Mouse (Mus musculus): ENCODE measurements around the gene Mink1. TPM values are rescaled to one million over a fixed set of nuclear protein-coding genes. Genes with fewer than 3 reads are reported as not detected.
A peak's percentile ranks its signal among the peaks of the same experiment; 100 is the strongest.
"Not testable (repeated sequence)": the region's sequence is repeated elsewhere in the genome, so short reads cannot be mapped to it uniquely, and the experiment has no call there.

Mink1 gene
- polyA plus RNA-seq, 1 experiment from 2014 or later: 15.3 TPM

DNA sequence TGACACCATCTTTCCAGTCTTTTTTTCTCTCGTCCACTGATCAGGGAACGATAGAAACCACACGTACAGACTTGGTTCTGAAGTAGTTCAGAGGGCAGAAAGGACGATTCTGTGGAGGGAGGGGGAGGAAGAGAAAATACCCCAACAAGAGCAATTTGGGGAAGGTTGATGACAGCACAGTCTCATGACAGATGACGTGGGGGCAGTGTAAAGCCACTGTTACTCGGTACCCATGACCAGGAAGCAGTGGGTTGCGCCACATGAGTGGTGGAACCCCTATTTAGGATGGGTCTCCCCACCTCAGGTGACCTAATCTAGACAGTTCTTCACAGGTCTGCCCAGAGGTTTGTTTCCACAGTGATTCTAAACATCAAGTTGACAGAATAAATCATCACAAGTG lies 34.1 kb upstream of the Mink1 start:
- Histone ChIP-seq H3K27ac (no peak overlapping the region), H3K4me1 (peaks cover 11% of the 10 kb centered on the region), H3K27me3 (no peaks in the 10 kb centered on the region; the same call in 1 of the 2 replicates), H3K36me3 (replicated peaks) (peaks cover 35% of the 10 kb centered on the region), H3K4me3 (replicated peaks) (no peak overlapping the region), H3K9me3 (no peaks in the 10 kb centered on the region), H3K4me2 (no peak overlapping the region), H3K9ac (no peak overlapping the region)
- WGBS: 90% methylated on average over 7 of the region's 7 CpGs
- no peak for ATAC-seq (ENCODE audit: low FRiP score)

DNA sequence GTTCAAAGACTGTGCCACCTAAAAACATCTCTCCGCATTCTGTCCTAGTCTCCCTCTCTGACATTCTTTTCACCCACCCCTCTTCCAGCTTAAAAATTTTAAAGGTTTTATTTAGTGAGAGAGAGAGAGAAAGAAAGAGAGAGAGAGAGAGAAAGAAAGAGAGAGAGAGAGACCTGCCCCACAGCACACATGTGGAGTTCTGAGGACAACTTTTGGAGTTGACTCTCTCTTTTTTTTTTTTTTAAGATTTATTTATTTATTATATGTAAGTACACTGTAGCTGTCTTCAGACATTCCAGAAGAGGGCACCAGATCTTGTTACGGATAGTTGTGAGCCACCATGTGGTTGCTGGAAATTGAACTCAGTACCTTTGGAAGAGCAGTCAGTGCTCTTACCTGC lies 31.6 kb upstream of the Mink1 start:
- 86% methylated on average over 2 of the region's 2 CpGs for WGBS
- not testable (repeated sequence) for H3K4me1 ChIP-seq; H3K9me3 ChIP-seq; H3K4me3 ChIP-seq (replicated peaks); H3K9ac ChIP-seq; ATAC-seq (ENCODE audit: low FRiP score); H3K27me3 ChIP-seq; H3K4me2 ChIP-seq; H3K27ac ChIP-seq
- peaks cover 35% of the 10 kb centered on the region for H3K36me3 ChIP-seq (replicated peaks)

DNA sequence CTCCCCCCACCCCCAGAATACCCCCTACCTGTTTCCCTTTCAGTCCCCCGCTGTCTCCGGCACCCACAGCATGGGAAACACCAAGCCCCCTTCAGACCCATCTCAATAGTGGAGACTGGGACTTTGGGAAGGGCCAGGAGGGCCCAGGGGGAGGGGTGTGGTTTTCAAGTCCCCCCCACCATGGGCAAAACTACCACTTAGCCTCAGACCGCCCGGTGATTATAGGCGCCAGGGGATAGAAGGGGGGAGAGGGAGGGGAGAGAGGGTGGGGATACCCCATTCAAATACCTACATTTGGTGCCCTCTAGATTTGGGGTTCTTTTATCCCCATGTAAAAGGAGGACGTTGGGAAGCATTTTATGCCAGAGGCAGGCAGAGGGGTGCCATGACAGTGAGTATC lies 29.8 kb upstream of the Mink1 start, which contains the start of gene Gm40193:
Gene Gm40193 (minus strand): TSS at position 101 of the 400 bp plus-strand sequence.
- no peak within 1 kb of the TSS for H3K4me2 ChIP-seq
- peaks cover 18% of the 10 kb centered on the region for H3K36me3 ChIP-seq (replicated peaks)
- H3K4me1 ChIP-seq: no peaks in the 10 kb centered on the region
- H3K9ac ChIP-seq: no peak within 1 kb of the TSS
- H3K27ac ChIP-seq: no peak within 1 kb of the TSS
- H3K9me3 ChIP-seq: no peaks in the 10 kb centered on the region
- H3K4me3 ChIP-seq (replicated peaks): no peak within 1 kb of the TSS
- peaks cover 3% of the 10 kb centered on the region; the same call in 1 of the 2 replicates for H3K27me3 ChIP-seq
- 79% methylated on average over 6 of the region's 6 CpGs for WGBS
- no peak for ATAC-seq (ENCODE audit: low FRiP score)

DNA sequence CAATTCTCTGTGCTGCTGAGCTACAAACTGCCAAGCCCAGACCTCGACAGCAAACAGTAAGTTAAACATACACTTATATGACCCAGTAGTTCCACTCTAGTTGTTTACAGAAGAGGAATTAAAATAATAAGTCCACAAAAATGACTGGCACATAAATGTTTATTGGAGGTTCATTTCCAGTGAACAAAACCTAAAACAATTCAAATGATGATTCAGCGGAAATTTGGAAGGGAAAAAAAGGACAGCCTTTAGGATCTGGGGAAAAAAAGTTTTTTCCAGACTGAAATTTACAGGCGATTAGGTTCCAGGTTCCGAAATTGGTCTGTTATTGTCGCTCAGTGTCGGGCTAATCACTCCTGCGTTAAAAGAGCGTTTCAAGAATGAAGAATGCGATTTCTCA lies 23.3 kb upstream of the Mink1 start:
- no peak for ATAC-seq (ENCODE audit: low FRiP score)
- Histone ChIP-seq H3K36me3 (replicated peaks) (no peaks in the 10 kb centered on the region), H3K4me2 (peak overlapping the region; percentile 92), H3K4me3 (replicated peaks) (peak overlapping the region; percentile 56), H3K27me3 (peaks cover 26% of the 10 kb centered on the region), H3K27ac (no peak overlapping the region), H3K9ac (peak overlapping the region; percentile 59; the same call in 1 of the 2 replicates), H3K4me1 (peaks cover 12% of the 10 kb centered on the region), H3K9me3 (no peaks in the 10 kb centered on the region)
- 16% methylated on average over 9 of the region's 9 CpGs for WGBS

DNA sequence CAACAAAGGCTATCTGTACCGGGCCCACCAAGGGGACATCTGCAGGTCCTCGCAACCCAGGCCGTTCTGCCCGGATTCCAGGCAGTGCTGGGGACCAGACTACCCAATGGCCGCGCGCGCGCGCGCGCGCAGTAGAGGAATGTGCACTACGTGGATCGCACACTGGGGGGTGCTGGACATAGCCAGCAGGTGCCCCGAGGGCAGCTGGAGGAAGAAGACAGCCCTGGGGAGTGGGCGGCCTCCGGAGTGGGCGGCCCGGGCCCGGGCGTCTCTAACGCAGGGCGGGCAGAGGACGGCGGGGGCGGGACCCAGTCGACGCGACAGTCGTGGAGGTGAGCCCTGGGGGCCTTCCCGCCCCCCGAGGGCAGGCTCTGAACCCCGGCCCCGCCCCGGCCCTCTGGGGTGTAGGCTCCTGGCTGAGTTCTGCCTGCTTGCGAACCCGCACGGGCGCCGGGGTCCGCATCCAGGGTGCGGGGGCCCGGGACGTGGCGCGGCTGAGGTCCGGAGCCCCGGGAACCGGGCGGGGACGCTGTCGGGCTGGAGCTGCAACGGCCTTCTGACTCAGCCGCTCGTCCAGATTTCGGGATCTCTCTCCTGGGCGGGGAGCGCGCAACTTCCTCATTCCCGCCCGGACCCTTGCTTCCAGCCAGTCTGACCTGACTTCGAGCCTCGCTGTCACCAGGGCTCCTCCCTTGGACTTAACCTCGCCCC lies 22.6 kb upstream of the Mink1 start, which contains the start of gene Pld2:
Gene Pld2 (plus strand): TSS at position 188 of the 711 bp plus-strand sequence.
- Histone ChIP-seq H3K27ac (no peak within 1 kb of the TSS), H3K4me1 (peaks cover 12% of the 10 kb centered on the region), H3K36me3 (replicated peaks) (no peaks in the 10 kb centered on the region), H3K9ac (peak within 1 kb of the TSS; percentile 59), H3K27me3 (peaks cover 26% of the 10 kb centered on the region), H3K9me3 (no peaks in the 10 kb centered on the region), H3K4me3 (replicated peaks) (peak within 1 kb of the TSS; percentile 56), H3K4me2 (peak within 1 kb of the TSS; percentile 92)
- under 1% methylated on average over 55 of the region's 65 CpGs for WGBS
- ATAC-seq (ENCODE audit: low FRiP score): peak; percentile 74

DNA sequence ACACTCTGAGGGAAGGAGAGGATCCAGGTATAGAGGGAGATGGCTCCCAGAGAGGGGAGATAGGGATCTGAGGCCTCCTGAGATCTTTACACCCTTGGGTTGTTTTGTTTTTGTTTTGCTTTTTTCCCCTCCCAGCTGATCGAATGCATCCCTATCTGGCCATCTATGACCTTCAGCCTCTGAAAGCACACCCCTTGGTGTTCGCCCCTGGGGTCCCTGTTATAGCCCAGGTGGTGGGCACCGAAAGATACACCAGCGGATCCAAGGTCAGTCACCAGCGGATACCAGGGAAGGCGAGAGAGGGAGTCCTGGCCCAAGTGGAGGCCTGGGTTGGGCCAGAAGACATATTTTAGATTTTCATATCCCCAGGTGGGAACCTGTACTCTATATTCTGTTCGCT lies 21.8 kb upstream of the Mink1 start:
- 88% methylated on average over 7 of the region's 7 CpGs for WGBS
- Histone ChIP-seq H3K27me3 (peaks cover 26% of the 10 kb centered on the region), H3K27ac (no peak overlapping the region), H3K4me3 (replicated peaks) (peak overlapping the region; percentile 56; the same call in 1 of the 2 replicates), H3K4me1 (peaks cover 12% of the 10 kb centered on the region), H3K9ac (no peak overlapping the region), H3K9me3 (no peaks in the 10 kb centered on the region), H3K4me2 (0 out of 2 replicates have a peak overlapping the region, but pooled peaks have one; percentile 92), H3K36me3 (replicated peaks) (no peaks in the 10 kb centered on the region)
- no peak for ATAC-seq (ENCODE audit: low FRiP score)

DNA sequence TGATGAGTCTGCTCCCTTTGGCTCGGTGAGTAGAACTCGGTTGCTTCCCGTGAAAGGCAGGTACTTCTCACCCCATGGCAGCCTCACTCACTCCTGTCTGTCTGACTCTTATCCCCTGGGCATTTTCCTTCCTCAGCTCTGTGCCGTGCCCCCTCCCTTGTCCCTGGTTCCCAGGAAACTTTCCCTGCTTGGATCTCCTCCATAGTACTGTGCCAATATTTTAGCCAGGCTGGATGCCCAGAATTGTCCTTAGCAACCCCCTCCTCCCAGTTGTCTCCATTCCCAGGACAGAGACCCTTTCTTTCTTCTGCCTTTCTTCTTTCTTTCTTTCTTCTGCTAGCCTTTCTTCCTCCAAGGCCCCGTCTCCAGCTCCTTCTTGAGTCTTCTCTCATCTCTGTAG lies 21.3 kb upstream of the Mink1 start:
- no peak overlapping the region for H3K9ac ChIP-seq
- WGBS: 80% methylated on average over 5 of the region's 5 CpGs
- H3K27me3 ChIP-seq: peaks cover 26% of the 10 kb centered on the region
- H3K36me3 ChIP-seq (replicated peaks): no peaks in the 10 kb centered on the region
- ATAC-seq (ENCODE audit: low FRiP score): no peak
- no peak overlapping the region for H3K4me3 ChIP-seq (replicated peaks)
- no peak overlapping the region for H3K4me2 ChIP-seq
- H3K27ac ChIP-seq: no peak overlapping the region
- H3K9me3 ChIP-seq: no peaks in the 10 kb centered on the region
- H3K4me1 ChIP-seq: peaks cover 12% of the 10 kb centered on the region

DNA sequence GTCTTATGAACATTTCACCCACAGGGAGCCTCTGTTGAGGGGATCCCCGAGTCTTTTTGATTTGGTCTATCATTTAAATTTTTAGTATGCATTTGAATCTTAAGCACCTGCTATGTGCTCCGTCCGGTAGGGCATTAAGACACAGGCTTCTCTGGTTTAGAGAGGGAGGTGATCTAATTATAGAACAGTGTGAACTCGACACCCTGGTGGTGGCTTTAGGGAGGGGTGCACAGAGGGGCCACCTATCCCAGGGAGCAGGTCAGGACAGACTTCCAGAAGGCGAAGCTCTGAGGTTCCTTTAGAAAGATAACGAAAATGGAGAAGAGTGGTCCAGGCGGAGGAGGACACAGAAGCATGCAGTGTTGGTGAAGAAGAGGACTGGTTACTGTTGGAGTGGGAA lies 18.2 kb upstream of the Mink1 start:
- no peak overlapping the region for H3K4me2 ChIP-seq
- no peak for ATAC-seq (ENCODE audit: low FRiP score)
- peaks cover 12% of the 10 kb centered on the region for H3K4me1 ChIP-seq
- 71% methylated on average over 7 of the region's 7 CpGs for WGBS
- no peak overlapping the region for H3K4me3 ChIP-seq (replicated peaks)
- no peak overlapping the region for H3K27ac ChIP-seq
- H3K9me3 ChIP-seq: no peaks in the 10 kb centered on the region
- H3K36me3 ChIP-seq (replicated peaks): no peaks in the 10 kb centered on the region
- no peak overlapping the region for H3K9ac ChIP-seq
- peaks cover 23% of the 10 kb centered on the region for H3K27me3 ChIP-seq

DNA sequence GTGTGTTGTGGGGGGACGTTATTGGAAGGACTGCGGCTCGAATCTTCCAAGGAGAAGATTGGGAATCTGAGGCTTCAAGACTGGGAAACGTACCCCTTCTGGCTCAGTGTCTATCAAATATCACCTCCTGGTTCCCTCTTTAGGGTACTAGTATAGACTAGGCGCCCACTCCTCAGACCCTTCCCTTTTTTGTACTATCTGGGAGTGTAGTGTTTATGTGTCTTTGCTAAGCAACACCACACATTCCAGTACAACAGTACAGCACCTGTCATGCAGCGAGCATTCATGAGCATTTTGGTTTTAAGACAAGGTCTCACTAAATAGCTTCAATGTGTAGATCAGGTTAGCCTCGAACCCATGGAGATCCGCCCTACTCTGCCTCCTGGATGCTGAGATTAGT lies 11.2 kb upstream of the Mink1 start:
- WGBS: 86% methylated on average over 8 of the region's 8 CpGs
- Histone ChIP-seq H3K27me3 (no peaks in the 10 kb centered on the region), H3K9me3 (no peaks in the 10 kb centered on the region), H3K4me2 (no peak overlapping the region), H3K4me3 (replicated peaks) (no peak overlapping the region), H3K9ac (no peak overlapping the region), H3K36me3 (replicated peaks) (no peaks in the 10 kb centered on the region), H3K27ac (no peak overlapping the region), H3K4me1 (no peaks in the 10 kb centered on the region; the same call in 1 of the 2 replicates)
- no peak for ATAC-seq (ENCODE audit: low FRiP score)

DNA sequence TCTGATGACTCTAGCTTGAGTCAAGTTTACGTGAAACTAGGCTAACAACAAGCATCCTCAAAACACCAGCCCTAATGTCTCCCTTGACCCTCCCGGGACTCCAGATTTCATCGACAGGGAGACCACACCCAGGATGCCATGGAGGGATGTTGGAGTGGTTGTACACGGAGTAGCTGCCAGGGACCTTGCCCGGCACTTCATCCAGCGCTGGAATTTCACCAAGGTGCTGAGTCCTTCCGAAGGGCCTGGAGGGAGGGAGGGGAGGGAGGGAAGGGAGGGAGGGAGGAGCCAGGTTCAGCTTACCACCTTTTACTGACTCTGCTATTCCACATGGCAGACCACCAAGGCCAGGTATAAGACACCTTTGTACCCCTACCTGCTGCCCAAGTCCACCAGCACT lies 8.7 kb upstream of the Mink1 start:
- ATAC-seq (ENCODE audit: low FRiP score): no peak
- Histone ChIP-seq H3K36me3 (replicated peaks) (no peaks in the 10 kb centered on the region), H3K27ac (no peak overlapping the region), H3K27me3 (no peaks in the 10 kb centered on the region), H3K4me2 (no peak overlapping the region), H3K4me1 (no peaks in the 10 kb centered on the region; the same call in 1 of the 2 replicates), H3K9me3 (no peaks in the 10 kb centered on the region), H3K9ac (no peak overlapping the region), H3K4me3 (replicated peaks) (no peak overlapping the region)
- WGBS: 37% methylated on average over 7 of the region's 7 CpGs

DNA sequence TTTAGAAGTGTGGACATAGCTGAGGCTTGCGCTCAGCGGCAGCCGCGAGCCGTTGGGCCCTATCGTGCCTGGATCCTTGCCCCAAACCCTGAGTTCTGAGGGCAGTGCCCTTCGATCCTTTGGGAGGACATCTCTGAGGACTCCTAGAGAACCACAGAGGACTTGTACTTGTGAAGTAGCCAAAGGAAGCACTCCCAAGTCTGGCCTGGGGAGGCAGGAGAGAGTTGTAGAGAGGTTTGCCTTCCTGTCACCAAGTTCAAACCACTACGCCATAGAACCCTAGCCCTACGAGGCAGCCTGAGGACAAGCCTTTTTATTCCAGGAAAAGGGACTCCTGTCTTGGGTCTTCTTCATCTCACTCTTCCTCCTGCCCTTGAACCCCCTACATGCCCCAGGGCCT lies 5.1 kb upstream of the Mink1 start:
- peaks cover 8% of the 10 kb centered on the region for H3K4me1 ChIP-seq
- no peaks in the 10 kb centered on the region for H3K27me3 ChIP-seq
- H3K4me2 ChIP-seq: no peak overlapping the region
- H3K4me3 ChIP-seq (replicated peaks): no peak overlapping the region
- no peaks in the 10 kb centered on the region for H3K9me3 ChIP-seq
- H3K27ac ChIP-seq: no peak overlapping the region
- WGBS: 88% methylated on average over 9 of the region's 9 CpGs
- no peaks in the 10 kb centered on the region for H3K36me3 ChIP-seq (replicated peaks)
- H3K9ac ChIP-seq: no peak overlapping the region
- ATAC-seq (ENCODE audit: low FRiP score): no peak

DNA sequence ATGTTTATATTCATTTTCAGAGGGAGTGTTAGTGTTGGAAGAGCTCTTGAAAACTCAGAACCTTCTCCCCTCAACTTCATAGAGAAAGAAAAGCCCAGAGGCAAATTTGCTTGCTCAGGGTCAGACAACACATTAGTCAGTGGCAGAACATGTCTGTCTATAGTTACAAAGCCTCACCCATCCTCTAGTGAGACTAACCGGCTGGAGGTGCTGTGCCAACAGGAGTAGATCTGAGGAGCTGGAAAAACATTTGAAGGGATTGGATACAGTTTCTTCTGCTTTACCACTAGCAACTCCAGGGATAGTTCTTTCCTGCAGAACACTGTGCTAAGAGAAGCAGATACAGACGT lies 769 bp upstream of the Mink1 start:
- Histone ChIP-seq H3K4me1 (peaks cover 40% of the 10 kb centered on the region), H3K27ac (peak overlapping the region; percentile 84), H3K36me3 (replicated peaks) (no peaks in the 10 kb centered on the region), H3K4me3 (replicated peaks) (peak overlapping the region; percentile 81), H3K9ac (peak overlapping the region; percentile 82), H3K27me3 (no peaks in the 10 kb centered on the region), H3K4me2 (peak overlapping the region; percentile 96), H3K9me3 (no peaks in the 10 kb centered on the region)
- no peak for ATAC-seq (ENCODE audit: low FRiP score)
- WGBS: 3% methylated on average over 2 of the region's 2 CpGs

DNA sequence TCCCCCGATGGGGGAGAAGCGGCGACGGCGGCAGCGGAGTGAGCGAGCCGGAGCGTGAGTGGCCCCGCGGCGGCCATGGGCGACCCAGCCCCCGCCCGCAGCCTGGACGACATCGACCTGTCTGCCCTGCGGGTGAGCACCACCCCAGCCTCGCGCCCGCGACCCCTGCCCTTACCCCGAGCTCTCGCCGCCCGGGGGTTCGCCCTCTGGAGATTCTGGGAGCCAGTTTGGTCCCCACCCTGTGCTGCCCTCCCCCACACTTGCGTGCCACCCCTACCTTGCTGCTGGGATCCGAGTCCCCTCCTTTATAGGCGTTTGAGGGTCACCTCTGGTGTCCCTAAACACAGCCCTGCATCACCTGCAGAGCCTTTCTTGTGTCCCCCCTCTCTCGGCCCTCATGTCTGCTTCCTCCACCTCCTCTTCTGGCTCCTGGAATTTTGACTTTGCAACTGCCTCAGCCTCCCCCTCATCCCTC lies 351 bp downstream of the Mink1 start:
- H3K9ac ChIP-seq: peak overlapping the region; percentile 82
- peaks cover 4% of the 10 kb centered on the region; the same call in 1 of the 2 replicates for H3K36me3 ChIP-seq (replicated peaks)
- WGBS: 1% methylated on average over 21 of the region's 31 CpGs
- H3K27ac ChIP-seq: peak overlapping the region; percentile 84
- H3K4me3 ChIP-seq (replicated peaks): peak overlapping the region; percentile 81
- H3K9me3 ChIP-seq: no peaks in the 10 kb centered on the region
- no peaks in the 10 kb centered on the region for H3K27me3 ChIP-seq
- ATAC-seq (ENCODE audit: low FRiP score): peak; percentile 62
- peak overlapping the region; percentile 96 for H3K4me2 ChIP-seq
- H3K4me1 ChIP-seq: peaks cover 42% of the 10 kb centered on the region

Measured in forebrain, embryonic 12.5 days (tissue).